Mouse (Mus musculus) CH12.LX (cell line): Measurements from ENCODE around the gene Bpgm. TPM values are rescaled to one million over a fixed set of nuclear protein-coding genes. Genes with fewer than 3 reads are reported as not detected.

ENCODE experiments used
- DNase-seq: peaks from one replicate; pipeline ENCODE4 v3.0.0-alpha.2; 2013; ENCODE audit errors: extremely low read depth
- H3K27ac ChIP-seq: 2 replicates; pipeline ENCODE4 v1.5.1; 2012; ENCODE audit warnings: low read depth, mild to moderate bottlenecking, control low read depth, moderate library complexity; ENCODE audit not compliant: insufficient read depth
- H3K27me3 ChIP-seq: replicated peaks from 2 replicates; pipeline ENCODE3; 2012; ENCODE audit warnings: inconsistent platforms
- H3K36me3 ChIP-seq, 2 experiments: replicated peaks in 1 of 2; 2 replicates each; pipeline versions ENCODE3 to v1.6.1; 2012; ENCODE audit warnings: inconsistent platforms in 1 of 2, low read length in 1 of 2, mild to moderate bottlenecking in 1 of 2, mixed read lengths in 1 of 2, moderate library complexity in 1 of 2; ENCODE audit not compliant: control insufficient read depth in 1 of 2, insufficient read depth in 1 of 2
- H3K4me1 ChIP-seq, 2 experiments: 2 replicates each; pipeline ENCODE4 v1.6.1; 2012; ENCODE audit warnings: inconsistent platforms in 1 of 2, moderate library complexity in 1 of 2; ENCODE audit not compliant: insufficient read depth in 2 of 2, control insufficient read depth in 1 of 2
- H3K4me2 ChIP-seq: 2 replicates; pipeline ENCODE4 v1.6.1; 2012; ENCODE audit warnings: low read depth, mild to moderate bottlenecking, control low read depth; ENCODE audit not compliant: poor library complexity, insufficient read depth, severe bottlenecking
- H3K4me3 ChIP-seq, 3 experiments: fragments of 150-350 bp in 1 of 3; sonication (generic) in 1 of 3; replicated peaks in 1 of 3; 2 replicates each; pipeline versions ENCODE3 to v1.5.1; 2011 to 2012; ENCODE audit warnings: low read depth in 2 of 3, low read length in 2 of 3, mild to moderate bottlenecking in 2 of 3, moderate library complexity in 2 of 3, control low read depth in 1 of 3, improper control_type of control experiment in 1 of 3, inconsistent platforms in 1 of 3, mixed read lengths in 1 of 3; ENCODE audit not compliant: poor library complexity in 1 of 3
- H3K79me2 ChIP-seq: replicated peaks from 2 replicates; pipeline ENCODE4 v1.6.1; 2012; ENCODE audit warnings: mild to moderate bottlenecking, moderate library complexity; ENCODE audit not compliant: control insufficient read depth, poor library complexity, insufficient read depth, severe bottlenecking; ENCODE audit errors: extremely low read depth
- H3K9ac ChIP-seq: 2 replicates; pipeline ENCODE4 v1.6.1; 2012; ENCODE audit warnings: low read depth, mild to moderate bottlenecking, control low read depth, moderate library complexity; ENCODE audit not compliant: insufficient read depth
- H3K9me3 ChIP-seq: replicated peaks from 2 replicates; pipeline ENCODE3; 2012; ENCODE audit warnings: low read length, inconsistent platforms, mixed read lengths
- CTCF ChIP-seq, 2 experiments: IDR thresholded peaks in 1 of 2; conservative IDR thresholded peaks in 1 of 2; 2 replicates each; pipeline ENCODE4 v1.5.1; 2011 to 2012; ENCODE audit warnings: low read depth in 2 of 2, low read length in 2 of 2, improper control_type of control experiment in 1 of 2, inconsistent platforms in 1 of 2, mild to moderate bottlenecking in 1 of 2, moderate library complexity in 1 of 2
- E2F4 ChIP-seq: IDR thresholded peaks from 2 replicates; pipeline ENCODE4 v1.6.1; 2011; ENCODE audit warnings: low read depth, low read length, improper control_type of control experiment; ENCODE audit not compliant: insufficient replicate concordance
- ELF1 ChIP-seq: IDR thresholded peaks from 2 replicates; pipeline ENCODE4 v1.6.1; 2014; ENCODE audit warnings: low read depth, mild to moderate bottlenecking, inconsistent platforms, low read length, improper control_type of control experiment
- ETS1 ChIP-seq: conservative IDR thresholded peaks from 2 replicates; pipeline ENCODE4 v1.6.1; 2012; ENCODE audit warnings: low read depth, mild to moderate bottlenecking, inconsistent platforms, low read length, improper control_type of control experiment, moderate library complexity
- HCFC1 ChIP-seq: IDR thresholded peaks from 2 replicates; pipeline ENCODE4 v1.6.1; 2012; ENCODE audit warnings: low read depth, mild to moderate bottlenecking, inconsistent platforms, low read length, improper control_type of control experiment
- IRF4 ChIP-seq: IDR thresholded peaks from 2 replicates; pipeline ENCODE4 v1.6.1; 2014; ENCODE audit warnings: low read depth, mild to moderate bottlenecking, inconsistent platforms, low read length, improper control_type of control experiment
- JUN ChIP-seq: IDR thresholded peaks from 2 replicates; pipeline ENCODE4 v1.6.1; 2011; ENCODE audit warnings: low read depth, mild to moderate bottlenecking, low read length, improper control_type of control experiment, moderate library complexity; ENCODE audit not compliant: insufficient read depth
- KAT2A ChIP-seq: IDR thresholded peaks from 2 replicates; pipeline ENCODE4 v1.6.1; 2012; ENCODE audit warnings: low read length, improper control_type of control experiment, inconsistent platforms; ENCODE audit not compliant: insufficient replicate concordance
- POLR2A ChIP-seq: IDR thresholded peaks from 2 replicates; pipeline ENCODE4 v1.6.1; 2011; ENCODE audit warnings: low read depth, mild to moderate bottlenecking, improper control_type of control experiment, low read length
- RAD21 ChIP-seq: IDR thresholded peaks from 2 replicates; pipeline ENCODE4 v1.6.1; 2011; ENCODE audit warnings: low read depth, mild to moderate bottlenecking, low read length, improper control_type of control experiment, moderate library complexity
- SIN3A ChIP-seq: IDR thresholded peaks from 2 replicates; pipeline ENCODE4 v1.6.1; 2012; ENCODE audit warnings: low read length, improper control_type of control experiment, inconsistent platforms
- TCF12 ChIP-seq: IDR thresholded peaks from 2 replicates; pipeline ENCODE4 v1.6.1; 2014; ENCODE audit warnings: low read depth, mild to moderate bottlenecking, inconsistent platforms, low read length, improper control_type of control experiment
- USF1 ChIP-seq: IDR thresholded peaks from 2 replicates; pipeline ENCODE4 v1.6.1; 2014; ENCODE audit warnings: low read depth, mild to moderate bottlenecking, inconsistent platforms, low read length, improper control_type of control experiment
- ZC3H11A ChIP-seq: IDR thresholded peaks from 2 replicates; pipeline ENCODE4 v1.6.1; 2012; ENCODE audit warnings: low read depth, mild to moderate bottlenecking, inconsistent platforms, low read length, improper control_type of control experiment
- ZKSCAN1 ChIP-seq: IDR thresholded peaks from 2 replicates; pipeline ENCODE4 v1.6.1; 2012; ENCODE audit warnings: low read depth, inconsistent platforms, low read length, improper control_type of control experiment, borderline replicate concordance
- ZMIZ1 ChIP-seq: IDR thresholded peaks from 2 replicates; pipeline ENCODE4 v1.6.1; 2012; ENCODE audit warnings: low read depth, mild to moderate bottlenecking, inconsistent platforms, low read length, improper control_type of control experiment
- ZNF384 ChIP-seq: IDR thresholded peaks from 2 replicates; pipeline ENCODE4 v1.6.1; 2012; ENCODE audit warnings: low read depth, low read length, improper control_type of control experiment, inconsistent platforms
- dilution Hi-C: fragments of 300-500 bp; cut with MboI; formaldehyde crosslinking; loops from 2 replicates; pipeline ENCODE4 v1.14.3; 2020; ENCODE audit warnings: low sequenced_read_pairs; ENCODE audit not compliant: extremely low pct_unique_long_range_greater_than_20kb, extremely low pct_ligation_motif_present
- in situ Hi-C: fragments of 300-500 bp; cut with MboI; formaldehyde crosslinking; loops from 3 replicates; pipeline ENCODE4 v1.14.3; 2019; ENCODE audit warnings: low sequenced_read_pairs, low pct_ligation_motif_present, low pct_unique_long_range_greater_than_20kb, mixed read lengths
- polyA plus RNA-seq: library from polyadenylated mRNA; unstranded; fragments of >175 nt; gene quantifications from 2 replicates; pipeline ENCODE4 v1.2.1, GENCODE M21; 2012; ENCODE audit warnings: low read depth; ENCODE audit not compliant: insufficient read length
- total RNA-seq, 2 experiments: library from RNA; depleted of rRNA; stranded (reverse); fragments of 300-350 nt in 1 of 2; fragments of >200 nt in 1 of 2; gene quantifications; 2 replicates each; pipeline ENCODE4 v1.2.3; 2012 to 2014

Gene Bpgm
- total and polyA plus RNA-seq, 3 experiments: 10.8 to 12.7 (median 10.9) TPM

GRCm38 (mm10) chr6:34533055-34533454, 57.0 kb downstream of the Bpgm start:
- Histone ChIP-seq H3K27ac (no peak overlapping the region), H3K4me1 (0 out of 4 replicates have a peak, but pooled peaks cover 0 to 6% of the 10 kb centered on the region in 2 experiments), H3K9me3 (no peaks in the 10 kb centered on the region), H3K4me3 (no peak overlapping the region), H3K4me2 (no peak overlapping the region; the same call in 1 of the 2 replicates), H3K27me3 (no peaks in the 10 kb centered on the region), H3K9ac (no peak overlapping the region), H3K36me3 (no peaks in the 10 kb centered on the region), H3K79me2 (no peaks in the 10 kb centered on the region)
- TF ChIP-seq SIN3A: no peak
- no peak for TF ChIP-seq CTCF (conservative IDR thresholded peaks at IDR 0.05 in 1 of 2, IDR thresholded peaks at IDR 0.05 in 1 of 2; ENCODE audit: low read depth in 2 of 2, low read length in 2 of 2)
- TF ChIP-seq ZMIZ1: no peak
- TF ChIP-seq ETS1: no peak
- no peak for TF ChIP-seq E2F4
- TF ChIP-seq ZC3H11A: no peak
- no peak for TF ChIP-seq ZKSCAN1
- TF ChIP-seq HCFC1: no peak
- no peak for TF ChIP-seq JUN
- TF ChIP-seq TCF12: no peak
- TF ChIP-seq IRF4: no peak
- no peak for TF ChIP-seq USF1
- DNase-seq: no peak
- dilution Hi-C loops (no loop called here), in situ Hi-C loops (no loop called here)

GRCm38 (mm10) chr6:34533896-34534295, 57.9 kb downstream of the Bpgm start:
- Histone ChIP-seq H3K4me2 (peak overlapping the region; percentile 46), H3K79me2 (no peaks in the 10 kb centered on the region), H3K27ac (no peak overlapping the region), H3K36me3 (no peaks in the 10 kb centered on the region), H3K9me3 (no peaks in the 10 kb centered on the region), H3K9ac (no peak overlapping the region), H3K4me3 (no peak overlapping the region), H3K4me1 (0 out of 4 replicates have a peak, but pooled peaks cover 0 to 6% of the 10 kb centered on the region in 2 experiments), H3K27me3 (no peaks in the 10 kb centered on the region)
- in situ Hi-C loops: no loop called here
- dilution Hi-C loops: no loop called here
- DNase-seq: no peak
- TF ChIP-seq POLR2A: no peak
- TF ChIP-seq ELF1: no peak
- TF ChIP-seq ETS1: no peak
- TF ChIP-seq SIN3A: no peak
- no peak for TF ChIP-seq KAT2A
- no peak for TF ChIP-seq ZKSCAN1
- TF ChIP-seq IRF4: no peak
- TF ChIP-seq ZNF384: no peak
- TF ChIP-seq RAD21: no peak
